Mouse (Mus musculus) lung, embryonic 15.5 days (tissue): Measurements from ENCODE around the gene Zfp800. TPM values are rescaled to one million over a fixed set of nuclear protein-coding genes. Genes with fewer than 3 reads are reported as not detected.

ENCODE experiments used
- ATAC-seq: fragments of 200-750 bp; cut with Nextera tagmentation; 2 replicates; pipeline ENCODE4 v1.8.0; 2017; ENCODE audit warnings: moderate number of reproducible peaks, borderline replicate concordance; ENCODE audit not compliant: low FRiP score, low TSS enrichment; ENCODE audit errors: extremely low read depth
- H3K27ac ChIP-seq: fragments of 300-500 bp; sonication (generic); 2 replicates; pipeline ENCODE4 v1.5.1; 2015; ENCODE audit warnings: moderate library complexity, mild to moderate bottlenecking, inconsistent platforms
- H3K27me3 ChIP-seq: fragments of 300-500 bp; sonication (generic); 2 replicates; pipeline ENCODE4 v1.6.1; 2015; ENCODE audit warnings: inconsistent platforms
- H3K36me3 ChIP-seq: fragments of 300-500 bp; sonication (generic); 2 replicates; pipeline ENCODE4 v1.6.1; 2015; ENCODE audit warnings: inconsistent platforms
- H3K4me1 ChIP-seq: fragments of 300-500 bp; sonication (generic); 2 replicates; pipeline ENCODE4 v1.6.1; 2015; ENCODE audit warnings: inconsistent platforms
- H3K4me2 ChIP-seq: fragments of 300-500 bp; sonication (generic); 2 replicates; pipeline ENCODE4 v1.6.1; 2015; ENCODE audit warnings: inconsistent platforms, mild to moderate bottlenecking, moderate library complexity
- H3K4me3 ChIP-seq: fragments of 300-500 bp; sonication (generic); 2 replicates; pipeline ENCODE4 v1.5.1; 2015; ENCODE audit warnings: mild to moderate bottlenecking, inconsistent platforms
- H3K9ac ChIP-seq: fragments of 300-500 bp; sonication (generic); 2 replicates; pipeline ENCODE4 v1.6.1; 2015; ENCODE audit warnings: inconsistent platforms
- H3K9me3 ChIP-seq: fragments of 300-500 bp; sonication (generic); 2 replicates; pipeline ENCODE4 v1.6.1; 2016; ENCODE audit warnings: inconsistent platforms
- WGBS: fragments of 180-500 bp; shearing (Covaris S2); methylation state at CpG from one replicate; pipeline ENCODE4 v1.1.7; 2015; 5-methylcytosine and 5-hydroxymethylcytosine counted together
- polyA plus RNA-seq: library from polyadenylated mRNA; unstranded; fragments of >200 nt; fragmentation: Nextera tagmentation; extraction: Ambion mirVana; gene quantifications from 2 replicates; pipeline ENCODE4 v1.2.1, GENCODE M21; 2015

The Zfp800 gene
- polyA plus RNA-seq, 1 experiment from 2014 or later: 23.3 TPM

DNA sequence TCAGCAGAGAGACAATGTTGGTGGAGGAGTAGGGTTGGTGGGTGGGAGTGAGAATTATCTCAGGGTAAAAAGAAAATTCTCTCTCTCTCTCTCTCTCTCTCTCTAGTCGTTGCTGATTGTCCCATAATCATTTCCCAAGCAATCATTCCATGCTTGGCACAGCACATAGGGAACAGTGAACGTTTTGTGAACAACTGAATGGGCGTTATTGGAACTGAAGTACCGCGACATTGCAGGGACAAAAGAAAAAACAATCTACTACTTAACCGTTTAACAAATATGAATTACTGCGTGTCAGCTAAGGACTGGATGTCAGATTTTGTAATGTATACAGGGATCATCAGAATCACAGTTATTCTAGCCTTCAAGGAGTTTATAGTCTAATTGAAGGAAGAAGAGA lies 102.2 kb downstream of the Zfp800 start:
- Histone ChIP-seq H3K9me3 (no peaks in the 10 kb centered on the region), H3K4me2 (no peak overlapping the region), H3K9ac (no peak overlapping the region), H3K27me3 (no peaks in the 10 kb centered on the region), H3K4me1 (no peaks in the 10 kb centered on the region), H3K4me3 (no peak overlapping the region), H3K27ac (no peak overlapping the region), H3K36me3 (no peaks in the 10 kb centered on the region)
- WGBS: 70% methylated on average over 7 of the region's 7 CpGs
- no peak for ATAC-seq

DNA sequence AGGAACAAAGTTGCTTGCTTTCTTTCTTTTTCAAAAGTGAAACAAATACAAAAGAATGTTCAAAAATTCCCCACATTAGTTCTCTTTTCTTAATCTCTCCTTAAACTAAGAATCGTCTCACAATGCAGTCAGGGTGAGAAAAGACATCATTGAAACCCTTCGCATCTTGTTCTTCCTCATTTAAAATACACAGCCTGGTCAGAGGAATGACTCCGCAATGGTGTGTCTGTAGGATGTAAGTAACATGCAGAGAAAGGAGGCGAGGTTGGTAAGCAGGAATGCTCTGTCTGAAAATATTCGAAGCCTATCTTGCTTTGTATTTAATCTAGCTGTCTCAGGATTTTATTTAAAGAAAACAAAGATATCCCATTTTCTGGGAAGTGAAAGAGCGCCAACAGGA lies 105.0 kb downstream of the Zfp800 start:
- Histone ChIP-seq H3K4me2 (no peak overlapping the region), H3K27me3 (no peaks in the 10 kb centered on the region), H3K9ac (no peak overlapping the region), H3K27ac (no peak overlapping the region), H3K9me3 (no peaks in the 10 kb centered on the region), H3K4me3 (no peak overlapping the region), H3K36me3 (no peaks in the 10 kb centered on the region), H3K4me1 (no peaks in the 10 kb centered on the region)
- no peak for ATAC-seq
- WGBS: 69% methylated on average over 6 of the region's 6 CpGs

DNA sequence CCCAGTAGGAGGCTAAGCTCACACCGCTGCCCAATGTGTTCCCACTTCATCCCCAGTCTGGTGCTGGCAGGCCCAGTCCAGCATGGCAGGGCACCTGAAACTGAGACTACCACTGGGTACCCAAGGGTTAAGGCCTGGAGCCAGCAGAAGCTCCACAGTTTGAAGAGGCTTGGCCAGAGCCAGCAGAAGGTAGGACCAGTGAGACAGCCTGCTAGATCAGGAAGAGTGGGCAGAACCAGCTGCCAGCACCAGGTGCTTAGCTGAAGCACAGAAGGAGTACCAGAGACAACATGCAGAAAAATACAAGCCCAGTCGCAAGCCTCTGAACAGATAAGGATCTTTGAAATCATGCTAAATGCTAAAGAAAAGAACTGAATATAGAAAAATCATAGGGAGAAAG lies 117.9 kb downstream of the Zfp800 start:
- H3K27me3 ChIP-seq: no peaks in the 10 kb centered on the region
- WGBS: 60% methylated on average over 2 of the region's 2 CpGs
- no peak for ATAC-seq
- no peak overlapping the region for H3K9ac ChIP-seq
- no peaks in the 10 kb centered on the region for H3K36me3 ChIP-seq
- H3K27ac ChIP-seq: no peak overlapping the region
- H3K4me3 ChIP-seq: no peak overlapping the region
- H3K9me3 ChIP-seq: no peaks in the 10 kb centered on the region
- no peaks in the 10 kb centered on the region for H3K4me1 ChIP-seq
- no peak overlapping the region for H3K4me2 ChIP-seq

DNA sequence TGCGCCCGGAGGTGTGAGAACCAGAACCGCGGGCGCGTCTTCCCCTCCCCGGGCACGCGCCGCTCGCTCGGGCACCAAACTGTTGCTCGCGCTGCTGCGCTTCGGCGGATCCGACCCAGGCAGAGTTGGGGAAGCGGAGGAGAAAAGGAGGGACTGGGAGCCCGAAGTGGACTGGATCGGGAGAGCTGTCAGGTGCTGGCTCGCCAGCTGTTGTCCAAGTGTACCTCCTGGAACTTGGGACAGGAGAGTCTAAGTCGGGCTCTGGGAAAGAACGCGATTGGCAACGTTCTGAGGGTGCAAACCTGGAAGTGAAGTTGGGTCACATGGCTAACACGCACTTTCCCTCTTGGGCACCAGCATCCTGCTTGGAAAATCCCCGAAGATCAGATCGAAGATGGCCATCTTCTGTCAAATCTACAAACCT lies 135.6 kb downstream of the Zfp800 start:
- Histone ChIP-seq H3K4me2 (peak overlapping the region; percentile 89), H3K36me3 (0 out of 2 replicates have a peak, but pooled peaks cover 7% of the 10 kb centered on the region), H3K4me3 (peak overlapping the region; percentile 93), H3K4me1 (peaks cover 6% of the 10 kb centered on the region), H3K27me3 (no peaks in the 10 kb centered on the region), H3K27ac (peak overlapping the region; percentile 74), H3K9ac (peak overlapping the region; percentile 64), H3K9me3 (no peaks in the 10 kb centered on the region)
- ATAC-seq: peak; percentile 72
- WGBS: under 1% methylated on average over 29 of the region's 29 CpGs

DNA sequence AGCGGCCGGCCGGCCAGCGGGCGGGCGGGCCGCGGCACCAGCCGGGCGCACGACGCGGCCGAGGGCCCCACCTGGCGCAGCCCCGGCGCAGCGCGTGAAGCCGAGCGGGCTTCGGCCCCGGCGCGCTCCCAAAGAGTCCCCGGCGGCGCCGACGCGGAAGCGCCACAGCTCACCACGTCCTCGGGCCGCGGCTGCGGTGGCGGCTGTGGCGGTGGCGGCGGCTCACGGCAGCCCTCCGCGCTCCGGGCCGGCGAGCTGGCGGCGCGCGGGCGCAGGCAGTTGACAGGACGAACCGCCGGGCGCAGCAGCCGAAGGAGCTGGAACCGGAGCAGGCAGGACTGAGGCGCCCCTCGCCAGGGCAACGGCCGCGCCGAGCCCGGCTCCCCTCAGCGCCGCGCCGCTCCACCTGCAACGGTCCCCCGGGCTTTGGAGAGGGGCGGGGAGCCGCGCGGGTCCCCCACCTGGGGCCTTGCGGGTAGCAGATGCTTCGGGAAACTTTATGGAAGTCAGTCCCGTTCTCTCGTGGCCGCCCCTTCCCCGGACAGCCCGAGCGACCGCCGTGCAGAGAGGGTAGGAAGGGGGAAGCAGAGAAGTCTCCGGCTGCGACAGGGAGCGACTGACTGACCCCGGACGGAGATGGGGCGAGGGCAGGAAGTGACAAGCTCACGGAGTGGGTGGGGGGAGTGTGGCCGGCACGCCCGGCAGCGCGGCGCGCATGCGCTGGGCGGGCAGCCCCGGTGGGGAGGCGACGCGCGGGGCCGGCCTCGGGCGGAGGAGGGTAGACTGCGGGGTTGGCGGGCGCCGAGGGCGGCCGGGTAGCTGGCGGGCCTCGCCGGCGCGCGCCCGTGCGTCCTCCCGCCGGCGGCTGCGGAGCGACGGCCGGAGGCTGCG lies 136.3 kb downstream of the Zfp800 start:
- Histone ChIP-seq H3K9me3 (no peaks in the 10 kb centered on the region), H3K4me1 (peaks cover 6% of the 10 kb centered on the region), H3K36me3 (0 out of 2 replicates have a peak, but pooled peaks cover 7% of the 10 kb centered on the region), H3K4me2 (peak overlapping the region; percentile 89), H3K27ac (peak overlapping the region; percentile 86), H3K4me3 (peak overlapping the region; percentile 93), H3K27me3 (no peaks in the 10 kb centered on the region), H3K9ac (peak overlapping the region; percentile 64)
- peak; percentile 98 for ATAC-seq
- WGBS: under 1% methylated on average over 85 of the region's 131 CpGs

DNA sequence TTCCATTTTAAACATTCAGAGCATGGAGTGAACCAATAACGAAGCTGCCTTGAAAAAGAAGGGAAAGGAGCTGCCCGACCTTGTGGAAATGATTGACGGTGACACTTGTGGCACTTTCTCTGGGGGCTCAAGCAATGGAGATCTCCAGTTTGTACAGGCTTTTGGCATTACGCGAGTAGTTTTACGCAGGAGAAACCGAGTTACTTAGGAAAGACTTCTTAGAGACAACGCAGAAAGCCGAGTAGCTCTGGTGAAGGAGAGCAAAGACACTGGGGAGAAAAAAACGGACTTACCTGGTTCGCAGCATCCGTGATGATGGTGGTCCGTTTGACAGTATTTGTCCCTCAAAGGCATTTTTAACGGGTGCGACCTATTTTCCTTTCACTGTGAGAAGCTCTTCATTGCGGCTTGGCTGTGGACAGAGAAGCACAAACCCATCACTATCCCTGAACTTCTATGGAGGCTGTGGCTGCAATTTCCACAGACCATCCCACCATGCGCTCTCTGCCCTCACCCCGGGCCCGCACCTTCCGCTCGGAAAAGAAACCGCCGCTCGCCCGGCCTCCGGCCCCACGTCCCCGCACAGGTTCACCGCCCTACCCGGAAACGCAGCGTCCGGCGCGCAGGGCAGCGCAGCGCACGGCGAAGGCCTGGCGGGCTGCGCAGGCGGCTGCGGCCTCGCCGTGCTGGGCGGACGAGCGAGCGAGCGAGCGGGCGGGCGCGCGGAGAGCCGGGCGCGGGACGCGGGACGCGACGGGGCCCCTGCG lies 137.2 kb downstream of the Zfp800 start:
- Histone ChIP-seq H3K4me1 (peaks cover 6% of the 10 kb centered on the region), H3K9ac (peak overlapping the region; percentile 64), H3K4me3 (peak overlapping the region; percentile 93), H3K27ac (peak overlapping the region; percentile 86), H3K4me2 (peak overlapping the region; percentile 89), H3K9me3 (no peaks in the 10 kb centered on the region), H3K36me3 (0 out of 2 replicates have a peak, but pooled peaks cover 10% of the 10 kb centered on the region), H3K27me3 (no peaks in the 10 kb centered on the region)
- peak; percentile 41; the same call in 1 of the 2 replicates for ATAC-seq
- WGBS: 2% methylated on average over 57 of the region's 64 CpGs

DNA sequence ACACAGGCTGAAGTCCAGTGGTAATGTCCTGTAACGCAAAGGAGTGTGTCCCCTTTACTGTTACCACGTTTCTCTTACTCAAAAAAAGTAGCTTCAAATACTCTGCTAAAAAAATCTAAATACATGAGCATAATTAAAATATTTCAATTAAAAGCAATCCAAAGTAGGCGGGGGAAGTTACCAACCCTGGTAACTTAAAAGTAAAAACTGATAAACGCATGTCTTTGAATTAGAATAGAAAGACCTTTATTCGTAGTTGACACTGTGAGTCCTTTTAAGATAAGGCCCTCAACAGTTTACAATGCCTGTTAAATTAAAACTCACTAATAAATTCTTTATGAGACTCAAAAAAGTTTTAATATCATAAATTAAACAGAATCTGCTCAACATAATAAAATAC lies 138.1 kb downstream of the Zfp800 start:
- no peak overlapping the region for H3K4me2 ChIP-seq
- no peak overlapping the region for H3K9ac ChIP-seq
- ATAC-seq: no peak
- no peak overlapping the region for H3K4me3 ChIP-seq
- H3K27me3 ChIP-seq: no peaks in the 10 kb centered on the region
- peaks cover 6% of the 10 kb centered on the region for H3K4me1 ChIP-seq
- 89% methylated on average over 5 of the region's 5 CpGs for whole genome bisulfite sequencing
- H3K27ac ChIP-seq: no peak overlapping the region
- peaks cover 14% of the 10 kb centered on the region; the same call in 1 of the 2 replicates for H3K36me3 ChIP-seq
- H3K9me3 ChIP-seq: no peaks in the 10 kb centered on the region

DNA sequence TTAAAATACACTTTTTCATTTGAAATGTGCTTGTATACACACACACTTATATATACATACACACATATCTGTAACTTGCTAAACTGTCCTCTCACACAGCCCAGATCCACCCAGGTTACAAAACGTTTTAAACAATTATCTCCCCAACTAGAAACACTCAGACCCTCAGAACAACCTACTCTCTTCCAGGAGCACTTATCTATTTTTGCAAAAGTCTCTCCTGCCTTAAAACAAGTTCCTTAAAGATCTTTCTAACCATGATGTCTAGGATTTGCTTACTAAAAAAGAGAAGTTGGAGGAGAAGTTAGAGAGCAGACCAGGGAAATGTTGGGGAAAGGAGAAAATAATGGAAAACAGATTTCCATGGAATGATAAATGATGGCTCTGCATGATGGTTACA lies 139.4 kb downstream of the Zfp800 start:
- ATAC-seq: no peak
- 39% methylated on average over 1 of the region's 1 CpGs for WGBS
- Histone ChIP-seq H3K27ac (no peak overlapping the region), H3K36me3 (peaks cover 17% of the 10 kb centered on the region; the same call in 1 of the 2 replicates), H3K9me3 (no peaks in the 10 kb centered on the region), H3K4me2 (no peak overlapping the region), H3K27me3 (no peaks in the 10 kb centered on the region), H3K4me1 (peaks cover 6% of the 10 kb centered on the region), H3K9ac (no peak overlapping the region), H3K4me3 (no peak overlapping the region)

DNA sequence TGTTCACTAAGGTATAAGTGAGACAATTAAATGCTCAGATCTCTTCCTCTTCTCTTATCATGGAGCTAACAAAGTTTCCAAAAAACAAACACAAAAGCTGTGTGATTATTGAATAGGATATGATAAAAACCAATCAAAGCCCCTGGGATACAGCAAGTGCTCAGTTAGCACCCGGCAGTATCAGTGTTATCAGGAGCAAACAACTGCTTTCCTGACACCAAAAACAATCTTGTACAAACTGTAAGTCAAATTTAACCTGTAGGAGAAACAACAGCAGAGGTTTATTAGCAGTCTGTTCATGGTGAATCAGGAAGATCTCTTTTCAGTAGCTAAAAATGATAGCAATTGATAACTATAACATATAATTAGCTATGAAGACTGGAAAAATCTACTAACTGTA lies 140.0 kb downstream of the Zfp800 start:
- peaks cover 17% of the 10 kb centered on the region; the same call in 1 of the 2 replicates for H3K36me3 ChIP-seq
- H3K4me3 ChIP-seq: no peak overlapping the region
- H3K4me2 ChIP-seq: no peak overlapping the region
- no peak overlapping the region for H3K27ac ChIP-seq
- H3K4me1 ChIP-seq: peaks cover 6% of the 10 kb centered on the region
- 70% methylated on average over 1 of the region's 1 CpGs for WGBS
- H3K9me3 ChIP-seq: no peaks in the 10 kb centered on the region
- ATAC-seq: no peak
- no peak overlapping the region for H3K9ac ChIP-seq
- H3K27me3 ChIP-seq: no peaks in the 10 kb centered on the region

DNA sequence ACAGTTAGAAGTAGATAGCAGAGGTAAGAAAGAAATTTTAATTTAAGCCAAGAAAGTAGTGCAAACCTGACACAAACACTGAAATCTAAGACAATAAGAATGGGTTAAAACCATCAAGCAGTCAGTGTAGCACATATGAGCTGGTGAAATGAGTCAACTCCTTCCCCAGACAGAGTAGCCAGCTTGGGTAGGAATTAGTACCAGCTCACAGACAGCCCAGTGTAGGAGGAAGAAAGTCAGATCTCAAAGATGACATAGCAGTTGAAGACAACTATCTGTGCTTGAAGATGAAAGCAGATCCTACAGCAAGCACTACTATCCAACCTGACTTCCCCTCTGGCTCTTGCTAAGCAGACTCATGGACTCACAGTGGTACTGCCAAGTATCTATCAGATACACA lies 145.0 kb downstream of the Zfp800 start:
- no peak overlapping the region for H3K4me3 ChIP-seq
- no peak overlapping the region for H3K9ac ChIP-seq
- H3K27me3 ChIP-seq: no peaks in the 10 kb centered on the region
- no peaks in the 10 kb centered on the region for H3K4me1 ChIP-seq
- H3K4me2 ChIP-seq: no peak overlapping the region
- H3K36me3 ChIP-seq: peaks cover 24% of the 10 kb centered on the region; the same call in 1 of the 2 replicates
- no peak overlapping the region for H3K27ac ChIP-seq
- no peak for ATAC-seq
- H3K9me3 ChIP-seq: no peaks in the 10 kb centered on the region

DNA sequence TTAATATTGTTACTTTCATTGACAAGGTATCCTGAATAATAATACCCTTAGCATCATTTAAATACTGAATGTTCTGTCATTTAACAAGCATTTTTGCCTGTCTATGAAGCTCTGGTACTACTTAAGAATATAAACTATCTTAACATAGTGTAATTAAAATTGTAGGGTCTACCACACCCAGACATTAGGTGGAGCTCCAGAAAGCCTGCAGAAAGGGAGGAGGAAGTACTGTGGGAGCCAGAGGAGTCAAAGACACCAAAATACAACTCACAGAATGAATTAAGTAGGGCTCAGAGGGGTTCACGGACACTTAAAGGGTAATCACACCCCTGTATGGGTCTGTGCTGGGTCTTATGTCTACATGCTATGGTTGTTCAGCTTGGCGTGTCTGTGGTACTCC lies 149.6 kb downstream of the Zfp800 start:
- no peak overlapping the region for H3K4me3 ChIP-seq
- 87% methylated on average over 2 of the region's 2 CpGs for WGBS
- no peak for ATAC-seq
- H3K27me3 ChIP-seq: no peaks in the 10 kb centered on the region
- no peaks in the 10 kb centered on the region for H3K4me1 ChIP-seq
- H3K9ac ChIP-seq: no peak overlapping the region
- no peak overlapping the region for H3K4me2 ChIP-seq
- H3K27ac ChIP-seq: no peak overlapping the region
- peaks cover 23% of the 10 kb centered on the region for H3K36me3 ChIP-seq
- no peaks in the 10 kb centered on the region for H3K9me3 ChIP-seq
